Mouse (Mus musculus): ENCODE measurements at regions not wholly inside any gene's neighbourhood (a gene's known extent, or its start where the extent isn't known, plus 50 kb on each side); places are given as distances from the start of the nearest gene placed in this dataset.
"Not testable (repeated sequence)": the region's sequence is repeated elsewhere in the genome, so short reads cannot be mapped to it uniquely, and the experiment has no call there.

- DNase-seq = not testable (repeated sequence)
Observed at GRCm38 (mm10) chr7:138024021-138024420, 373.5 kb downstream of the Tcerg1l start.

- no peak for DNase-seq
Observed at GRCm38 (mm10) chr7:138051696-138052095, 345.8 kb downstream of the Tcerg1l start.

GRCm38 (mm10) chr7:138054756-138055155 lies 342.8 kb downstream of the Tcerg1l start:
- DNase-seq = no peak

GRCm38 (mm10) chr7:138061116-138061515 lies 336.4 kb downstream of the Tcerg1l start:
- DNase-seq = no peak

- no peak for DNase-seq
Observed at GRCm38 (mm10) chr7:138066921-138067320, 330.6 kb downstream of the Tcerg1l start.

- no peak for DNase-seq
Observed at GRCm38 (mm10) chr7:138075231-138075630, 322.3 kb downstream of the Tcerg1l start.

- peak; percentile 68 to 71 for DNase-seq
Observed at GRCm38 (mm10) chr7:138083980-138084379, 313.6 kb downstream of the Tcerg1l start.

GRCm38 (mm10) chr7:138107471-138108210 lies 289.9 kb downstream of the Tcerg1l start:
- DNase-seq = no peak

GRCm38 (mm10) chr7:138121497-138121896 lies 276.0 kb downstream of the Tcerg1l start:
- no peak for DNase-seq

GRCm38 (mm10) chr7:138129701-138130100 lies 267.8 kb downstream of the Tcerg1l start:
- DNase-seq = no peak

- DNase-seq = no peak
Observed at GRCm38 (mm10) chr7:138133427-138133826, 264.1 kb downstream of the Tcerg1l start.

GRCm38 (mm10) chr7:138137934-138138333 lies 259.6 kb downstream of the Tcerg1l start:
- DNase-seq = no peak

GRCm38 (mm10) chr7:138139766-138140165 lies 257.8 kb downstream of the Tcerg1l start:
- DNase-seq = no peak

GRCm38 (mm10) chr7:138149496-138149895 lies 248.0 kb downstream of the Tcerg1l start:
- no peak for DNase-seq

- no peak for DNase-seq
Observed at GRCm38 (mm10) chr7:138153455-138154167, 243.9 kb downstream of the Tcerg1l start.

All from B cell, adult 2 months (primary cell).